Mouse (Mus musculus): ENCODE results near the gene Tmem267. TPM values are rescaled to one million over a fixed set of nuclear protein-coding genes. Genes with fewer than 3 reads are reported as not detected.

Tmem267 gene
- total RNA-seq, 1 experiment from 2014 or later: 2.9 TPM

DNA sequence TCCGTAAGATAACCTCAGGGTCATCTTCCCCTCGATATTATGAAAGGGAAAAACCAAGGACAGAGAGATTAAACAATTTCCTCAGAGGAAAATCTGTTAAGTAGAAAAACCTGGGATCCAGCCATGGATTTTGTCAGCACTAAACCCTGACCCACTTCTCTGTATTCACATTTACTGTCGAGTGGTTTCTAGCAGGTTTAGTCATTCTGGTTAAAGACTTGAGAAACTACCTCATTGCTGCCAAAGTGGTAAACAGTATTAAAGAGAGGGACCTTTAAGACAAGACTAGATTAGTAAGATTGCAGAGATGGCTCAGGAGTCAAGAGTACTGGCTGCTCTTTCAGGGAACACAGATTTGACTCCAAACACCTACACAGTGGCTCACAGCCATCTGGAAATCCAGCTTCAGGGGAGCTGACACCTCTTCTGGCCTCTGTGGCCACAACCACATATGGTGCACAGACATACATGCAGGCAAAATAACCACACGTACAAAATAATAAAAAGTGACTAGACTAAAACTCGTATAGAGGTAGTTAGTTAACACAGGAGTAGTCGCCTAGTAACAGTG, 169.1 kb downstream of the Tmem267 start:
- no peak for ATAC-seq (replicated peaks; ENCODE audit: insufficient number of reproducible peaks, low FRiP score, low TSS enrichment, poor library complexity, severe bottlenecking)

Other genes with a start within 250 kb of the Tmem267 start
- 65.8 to 106 TPM (median 66.5 TPM) in 3 replicates for gene Paip1, start 59.4 kb upstream of the Tmem267 start, total RNA-seq (2017)
- gene 4833420G17Rik, start 25.3 kb upstream of the Tmem267 start, total RNA-seq (2017): 87.0 to 119 TPM (median 96.0 TPM) in 3 replicates
- gene 3110070M22Rik, start 344 bp downstream of the Tmem267 start, total RNA-seq (2017): 1.6 TPM in 1 of 3 replicates, not detected in the others
- not detected in 3 replicates for gene Ccl28, start 135.8 kb downstream of the Tmem267 start, total RNA-seq (2017)
- 42.9 to 60.0 TPM (median 53.2 TPM) in 3 replicates for gene Hmgcs1, start 202.3 kb downstream of the Tmem267 start, total RNA-seq (2017)